Mouse (Mus musculus): ENCODE data around the gene Kif27.

GRCm38 (mm10) chr13:58373153-58373470 lies 14.2 kb upstream of the Kif27 start:
- TF ChIP-seq CTCF (IDR thresholded peaks at IDR 0.05; ENCODE audit: low read depth) (no peak), EP300 (optimal IDR thresholded peaks at IDR 0.05) (no peak)
